Mouse (Mus musculus): Measurements from ENCODE around the gene 1600015I10Rik.

The 1600015I10Rik gene

DNA sequence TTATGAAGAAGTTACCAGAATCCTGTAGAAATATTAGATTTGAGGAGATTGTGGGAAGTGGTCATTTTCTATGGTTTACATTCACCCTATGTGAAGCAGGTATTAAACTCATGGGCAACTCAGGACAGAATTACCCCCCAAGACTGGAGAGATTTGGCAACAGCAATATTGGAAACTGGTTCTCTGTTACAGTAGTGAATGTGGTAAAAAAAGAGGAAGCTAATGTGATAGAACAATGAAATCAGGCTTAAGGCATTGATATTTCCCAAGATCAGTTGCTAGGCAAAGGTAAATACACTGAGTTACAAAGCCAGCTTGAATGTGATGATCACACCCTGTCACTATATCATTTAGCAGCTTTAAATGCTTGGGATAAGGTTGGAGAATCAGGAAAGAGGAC lies 38.2 kb downstream of the 1600015I10Rik start:
- DNase-seq (ENCODE audit: low spot score) = no peak

DNA sequence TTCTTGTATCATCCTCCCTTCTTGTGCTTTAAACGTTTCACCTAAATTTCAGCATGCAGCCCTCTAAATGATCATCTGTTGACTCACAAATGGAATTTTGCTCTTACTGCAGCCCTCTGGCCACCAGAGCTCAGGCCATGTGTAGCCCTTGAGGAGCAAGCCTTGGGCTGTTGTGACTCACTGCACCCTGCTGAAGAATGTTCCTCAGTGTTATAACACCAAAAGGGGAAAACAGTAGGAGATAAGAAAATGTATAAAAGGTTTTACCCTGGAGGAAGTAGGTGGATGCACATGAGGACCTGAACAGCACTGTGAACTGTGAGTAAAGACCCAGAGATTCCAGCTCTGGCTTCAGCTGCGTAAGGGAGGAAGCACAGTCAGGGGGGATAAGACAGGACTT lies 45.0 kb downstream of the 1600015I10Rik start, which contains the start of gene Doxl2:
Doxl2 (plus strand) TSS at position 301 of the 400 bp plus-strand sequence.
- DNase-seq (ENCODE audit: low spot score) = no peak

DNA sequence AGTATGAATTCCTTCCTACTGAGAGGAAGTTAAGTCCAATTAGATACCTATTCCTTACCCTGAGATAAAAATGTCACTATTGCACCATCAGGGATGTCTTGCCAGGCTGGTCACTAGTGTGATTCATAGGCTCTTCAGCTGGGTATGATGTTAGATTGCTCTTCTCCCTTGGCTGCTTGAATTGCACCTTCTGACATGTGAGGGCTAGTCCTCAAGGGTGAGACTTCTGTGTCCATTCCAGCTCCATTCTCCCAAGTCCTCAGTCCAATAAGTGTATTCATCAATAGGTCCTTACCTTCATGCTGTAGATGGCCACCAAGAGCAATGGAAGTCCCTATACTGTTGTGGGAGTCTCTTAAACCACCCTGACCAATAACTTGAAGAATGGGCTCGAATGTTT lies 49.9 kb downstream of the 1600015I10Rik start:
- DNase-seq (ENCODE audit: low spot score) = no peak

DNA sequence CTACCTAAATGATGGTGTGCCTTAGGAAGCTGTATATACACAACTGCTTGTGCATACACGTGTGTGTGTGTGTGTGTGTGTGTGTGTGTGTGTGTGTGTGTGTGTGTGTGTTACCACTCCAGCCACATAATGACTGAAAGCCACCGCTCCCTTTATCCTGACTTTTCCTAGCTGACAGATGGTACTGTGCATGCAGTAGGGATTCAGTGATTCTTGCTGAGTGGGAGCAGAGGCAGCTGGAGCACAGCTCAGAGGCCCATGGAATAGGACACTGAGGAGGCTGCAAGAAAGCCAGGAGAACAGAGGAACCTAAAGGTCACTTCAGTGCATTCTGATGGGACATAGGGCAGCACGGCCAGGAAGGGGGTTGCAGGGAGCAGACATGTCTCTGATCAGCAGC lies 52.6 kb downstream of the 1600015I10Rik start:
- DNase-seq (ENCODE audit: low spot score) = no peak
